8 mouse cellular contexts compared by ENCODE assay signal in genomic region chr19:5425906-5426565, GRCm38 (mm10). TPM values are rescaled to one million over a fixed set of nuclear protein-coding genes. Genes with fewer than 3 reads are reported as not detected.
A peak's percentile ranks its signal among the peaks of the same experiment; 100 is the strongest.
DNase-seq lines count a peak whose midpoint lies in the region; ATAC-seq and TF ChIP-seq lines count a peak whose summit lies in the region.

No protein-coding gene starts in this region.

- 25% methylated on average over 18 of the region's 18 CpGs for WGBS in cerebellum, adult 2 months
- 93% methylated on average over 18 of the region's 18 CpGs for WGBS in forebrain, postnatal 0 days
- WGBS in liver, postnatal 0 days (ENCODE audit: insufficient replicate concordance) = 86% methylated on average over 18 of the region's 18 CpGs

- peak overlapping the region; percentile 97 for H3K27ac ChIP-seq in layer of hippocampus, adult 2 months
- H3K27ac ChIP-seq in cerebellum, adult 2 months (ENCODE audit: insufficient read depth, low read length) = peak overlapping the region; percentile 33; the same call in 1 of the 2 replicates
- H3K27ac ChIP-seq in forebrain, postnatal 0 days (ENCODE audit: low read depth, low read length) = no peak overlapping the region; the same call in 1 of the 2 replicates
- peak overlapping the region; percentile 84; the same call in 1 of the 2 replicates for H3K27ac ChIP-seq in liver, postnatal 0 days (ENCODE audit: low read depth)

- H3K4me2 ChIP-seq in forebrain, postnatal 0 days (ENCODE audit: low read depth) = peak overlapping the region; percentile 67
- H3K4me2 ChIP-seq in liver, postnatal 0 days (ENCODE audit: low read depth, low read length) = peak overlapping the region; percentile 97

- TF ChIP-seq CTCF in layer of hippocampus, adult 2 months (conservative IDR thresholded peaks at IDR 0.05) = no peak
- TF ChIP-seq CTCF in cerebellum, adult 2 months (IDR thresholded peaks at IDR 0.05; ENCODE audit: borderline replicate concordance, insufficient read depth, low read depth, low read length) = no peak
- TF ChIP-seq CTCF in forebrain, postnatal 0 days (IDR thresholded peaks at IDR 0.05; ENCODE audit: low read depth) = no peak
- TF ChIP-seq CTCF in liver, postnatal 0 days (IDR thresholded peaks at IDR 0.05; ENCODE audit: low read depth) = no peak

- no peaks in the 10 kb centered on the region for H3K27me3 ChIP-seq in cerebellum, adult 2 months (ENCODE audit: control insufficient read depth, insufficient read depth, low read length)
- no peaks in the 10 kb centered on the region for H3K27me3 ChIP-seq in forebrain, postnatal 0 days (ENCODE audit: insufficient read depth, low read length)
- H3K27me3 ChIP-seq in liver, postnatal 0 days (ENCODE audit: insufficient read depth, low read length) = no peaks in the 10 kb centered on the region

- H3K9ac ChIP-seq in forebrain, postnatal 0 days = peak overlapping the region; percentile 83
- H3K9ac ChIP-seq in liver, postnatal 0 days (replicated peaks) = peak overlapping the region; percentile 94

- peaks cover 50% of the 10 kb centered on the region for H3K4me1 ChIP-seq in cerebellum, adult 2 months (ENCODE audit: control insufficient read depth, insufficient read depth, low read length)
- peaks cover 8% of the 10 kb centered on the region; the same call in 1 of the 2 replicates for H3K4me1 ChIP-seq in forebrain, postnatal 0 days (ENCODE audit: insufficient read depth)
- peaks cover 22% of the 10 kb centered on the region for H3K4me1 ChIP-seq in liver, postnatal 0 days (ENCODE audit: insufficient read depth)

- no peak for ATAC-seq in forebrain, postnatal 0 days
- no peak for ATAC-seq in liver, postnatal 0 days
- no peak for ATAC-seq in monocyte, adult 5-6 weeks (replicated peaks; ENCODE audit: insufficient number of reproducible peaks, low FRiP score, low TSS enrichment, poor library complexity, severe bottlenecking)

- no peak for DNase-seq in layer of hippocampus, adult 2 months (ENCODE audit: low spot score in 2 of 2)
- DNase-seq in layer of hippocampus, adult 18-20 months (ENCODE audit: low spot score in 2 of 2) = no peak
- peak in 1 of 2 experiments; percentile 32 for DNase-seq in cerebellum, adult 2 months
- DNase-seq in forebrain, postnatal 0 days = no peak
- DNase-seq in liver, postnatal 0 days = no peak
- DNase-seq in urinary bladder, postnatal 36 days (ENCODE audit: low spot score in 2 of 2) = no peak
- DNase-seq in spleen, postnatal 36 days (ENCODE audit: low spot score in 2 of 2) = no peak

- H3K4me3 ChIP-seq in layer of hippocampus, adult 2 months = peak overlapping the region; percentile 98
- H3K4me3 ChIP-seq in cerebellum, adult 2 months (replicated peaks; ENCODE audit: insufficient read depth, low read depth, low read length) = peak overlapping the region; percentile 86
- H3K4me3 ChIP-seq in forebrain, postnatal 0 days (ENCODE audit: low read depth, low read length) = peak overlapping the region; percentile 58
- peak overlapping the region; percentile 93 for H3K4me3 ChIP-seq in liver, postnatal 0 days (ENCODE audit: low read depth, low read length)

- no peak for TF ChIP-seq POLR2A in cerebellum, adult 2 months (IDR thresholded peaks at IDR 0.05; ENCODE audit: borderline replicate concordance, insufficient read depth, low read length)

- H3K9me3 ChIP-seq in forebrain, postnatal 0 days (ENCODE audit: low read length) = no peaks in the 10 kb centered on the region
- H3K9me3 ChIP-seq in liver, postnatal 0 days (ENCODE audit: low read length) = no peaks in the 10 kb centered on the region

- TF ChIP-seq EP300 in liver, postnatal 0 days (IDR thresholded peaks at IDR 0.05; ENCODE audit: low read depth) = no peak

- peaks cover 27% of the 10 kb centered on the region for H3K36me3 ChIP-seq in forebrain, postnatal 0 days (ENCODE audit: insufficient read depth)
- peaks cover 28% of the 10 kb centered on the region for H3K36me3 ChIP-seq in liver, postnatal 0 days (replicated peaks; ENCODE audit: insufficient read depth, low read length)

RNA-seq across cellular contexts. Expression of gene AI837181, which starts 1.1 kb away (rescaled TPM):
- 10 to 100 TPM; 61.9 to 70.7 TPM for total RNA-seq in layer of hippocampus, adult 2 months (2021)
- 10 to 100 TPM; 74.7 to 75.3 TPM for total RNA-seq in layer of hippocampus, adult 18-20 months (2021)
- polyA plus RNA-seq in cerebellum, adult 2 months (2012; rRNA removed) = 130 and 134 TPM in 2 replicates
- total RNA-seq in forebrain, postnatal 0 days (2014; rRNA removed) = 56.6 and 59.5 TPM in 2 replicates
- 72.5 and 72.7 TPM in 2 replicates for polyA plus RNA-seq in forebrain, postnatal 0 days (2015; fragmentation: Nextera tagmentation; extraction: Ambion mirVana)
- polyA plus RNA-seq in liver, postnatal 0 days (2015; fragmentation: Nextera tagmentation; extraction: Ambion mirVana) = 15.8 and 16.1 TPM in 2 replicates
- total RNA-seq in monocyte, adult 5-6 weeks (2017) = 10.6 to 20.5 TPM (median 14.0 TPM) in 3 replicates

RNA-seq across cellular contexts. Expression of gene Drap1, which starts 1.3 kb away (rescaled TPM):
- total RNA-seq in layer of hippocampus, adult 2 months (2021) = 100 to 1,000 TPM; 316 to 335 TPM
- total RNA-seq in layer of hippocampus, adult 18-20 months (2021) = 100 to 1,000 TPM; 347 to 383 TPM
- polyA plus RNA-seq in cerebellum, adult 2 months (2012; rRNA removed) = 281 and 309 TPM in 2 replicates
- total RNA-seq in forebrain, postnatal 0 days (2014; rRNA removed) = 171 and 202 TPM in 2 replicates
- 353 and 391 TPM in 2 replicates for polyA plus RNA-seq in forebrain, postnatal 0 days (2015; fragmentation: Nextera tagmentation; extraction: Ambion mirVana)
- 71.5 and 74.2 TPM in 2 replicates for polyA plus RNA-seq in liver, postnatal 0 days (2015; fragmentation: Nextera tagmentation; extraction: Ambion mirVana)
- total RNA-seq in monocyte, adult 5-6 weeks (2017) = 111 to 135 TPM (median 121 TPM) in 3 replicates

RNA-seq across cellular contexts. Expression of gene Fosl1, which starts 21.3 kb away (rescaled TPM):
- not detected for total RNA-seq in layer of hippocampus, adult 2 months (2021)
- total RNA-seq in layer of hippocampus, adult 18-20 months (2021) = not detected
- polyA plus RNA-seq in cerebellum, adult 2 months (2012; rRNA removed) = not detected in 2 replicates
- total RNA-seq in forebrain, postnatal 0 days (2014; rRNA removed) = 0.19 TPM in 1 of 2 replicates, not detected in the other
- polyA plus RNA-seq in forebrain, postnatal 0 days (2015; fragmentation: Nextera tagmentation; extraction: Ambion mirVana) = not detected in 2 replicates
- not detected in 2 replicates for polyA plus RNA-seq in liver, postnatal 0 days (2015; fragmentation: Nextera tagmentation; extraction: Ambion mirVana)
- total RNA-seq in monocyte, adult 5-6 weeks (2017) = 0.49 to 2.6 TPM (median 2.0 TPM) in 3 replicates

RNA-seq across cellular contexts. Expression of gene Tsga10ip, which starts 23.7 kb away (rescaled TPM):
- total RNA-seq in layer of hippocampus, adult 2 months (2021) = under 1 TPM; 0.20 to 0.37 TPM
- under 1 TPM; 0.30 TPM for total RNA-seq in layer of hippocampus, adult 18-20 months (2021)
- 0.21 TPM in 1 of 2 replicates, not detected in the other for polyA plus RNA-seq in cerebellum, adult 2 months (2012; rRNA removed)
- 0.43 TPM in 1 of 2 replicates, not detected in the other for total RNA-seq in forebrain, postnatal 0 days (2014; rRNA removed)
- 0.08 and 0.13 TPM in 2 replicates for polyA plus RNA-seq in forebrain, postnatal 0 days (2015; fragmentation: Nextera tagmentation; extraction: Ambion mirVana)
- polyA plus RNA-seq in liver, postnatal 0 days (2015; fragmentation: Nextera tagmentation; extraction: Ambion mirVana) = 0.14 TPM in 1 of 2 replicates, not detected in the other
- not detected in 3 replicates for total RNA-seq in monocyte, adult 5-6 weeks (2017)

RNA-seq across cellular contexts. Expression of gene Ccdc85b, which starts 31.7 kb away (rescaled TPM):
- total RNA-seq in layer of hippocampus, adult 2 months (2021) = 10 to 100 TPM; 31.5 to 33.9 TPM
- total RNA-seq in layer of hippocampus, adult 18-20 months (2021) = 10 to 100 TPM; 36.5 to 37.0 TPM
- 31.0 and 32.5 TPM in 2 replicates for polyA plus RNA-seq in cerebellum, adult 2 months (2012; rRNA removed)
- 19.3 and 21.2 TPM in 2 replicates for total RNA-seq in forebrain, postnatal 0 days (2014; rRNA removed)
- polyA plus RNA-seq in forebrain, postnatal 0 days (2015; fragmentation: Nextera tagmentation; extraction: Ambion mirVana) = 15.3 and 16.2 TPM in 2 replicates
- 1.6 and 2.1 TPM in 2 replicates for polyA plus RNA-seq in liver, postnatal 0 days (2015; fragmentation: Nextera tagmentation; extraction: Ambion mirVana)
- 1.2 to 4.1 TPM (median 3.8 TPM) in 3 replicates for total RNA-seq in monocyte, adult 5-6 weeks (2017)
